Mouse (Mus musculus) lung, embryonic 14.5 days (tissue): Measurements from ENCODE around the gene Bcas3. TPM values are rescaled to one million over a fixed set of nuclear protein-coding genes. Genes with fewer than 3 reads are reported as not detected.

Experiments used
- ATAC-seq: fragments of 200-750 bp; cut with Nextera tagmentation; 2 replicates; pipeline ENCODE4 v1.8.0; 2017; ENCODE audit warnings: mild to moderate bottlenecking, moderate TSS enrichment, moderate library complexity; ENCODE audit not compliant: insufficient read depth
- DNase-seq: peaks from one replicate; pipeline ENCODE4 v3.0.0-alpha.2; 2015
- H3K27ac ChIP-seq: fragments of 300-500 bp; sonication (generic); 2 replicates; pipeline ENCODE4 v1.5.1; 2014; ENCODE audit warnings: low read depth, mild to moderate bottlenecking, moderate library complexity
- H3K27me3 ChIP-seq: fragments of 300-500 bp; sonication (generic); 2 replicates; pipeline ENCODE4 v1.6.1; 2014; ENCODE audit warnings: low read length, control low read depth; ENCODE audit not compliant: insufficient read depth
- H3K36me3 ChIP-seq: fragments of 300-500 bp; sonication (generic); 2 replicates; pipeline ENCODE4 v1.6.1; 2014; ENCODE audit warnings: control low read depth; ENCODE audit not compliant: insufficient read depth
- H3K4me1 ChIP-seq: fragments of 300-500 bp; sonication (generic); 2 replicates; pipeline ENCODE4 v1.6.1; 2014; ENCODE audit warnings: antibody characterized with exemption, control low read depth; ENCODE audit not compliant: insufficient read depth
- H3K4me2 ChIP-seq: fragments of 300-500 bp; sonication (generic); 2 replicates; pipeline ENCODE4 v1.6.1; 2014; ENCODE audit warnings: mild to moderate bottlenecking
- H3K4me3 ChIP-seq: fragments of 300-500 bp; sonication (generic); 2 replicates; pipeline ENCODE4 v1.5.1; 2014; ENCODE audit warnings: low read depth, low read length
- H3K9ac ChIP-seq: fragments of 300-500 bp; sonication (generic); 2 replicates; pipeline ENCODE4 v1.6.1; 2014
- H3K9me3 ChIP-seq: fragments of 300-500 bp; sonication (generic); 2 replicates; pipeline ENCODE4 v1.6.1; 2016; ENCODE audit warnings: low read depth, low read length, control low read depth
- CTCF ChIP-seq: IDR thresholded peaks from 2 replicates; pipeline ENCODE4 v1.5.1; 2016; ENCODE audit warnings: antibody characterized with exemption, low read depth
- WGBS: fragments of 180-500 bp; shearing (Covaris S2); extraction: QIAGEN DNeasy Blood & Tissue Kit; methylation state at CpG from one replicate; pipeline ENCODE4 v1.1.7; 2014; 5-methylcytosine and 5-hydroxymethylcytosine counted together
- polyA plus RNA-seq: library from polyadenylated mRNA; unstranded; fragments of >200 nt; fragmentation: Nextera tagmentation; extraction: Ambion mirVana; gene quantifications from 2 replicates; pipeline ENCODE4 v1.2.1, GENCODE M21; 2014

The Bcas3 gene
- polyA plus RNA-seq, 1 experiment from 2014 or later = 35.0 TPM

GRCm38 (mm10) chr11:85312818-85313217 is 40.1 kb upstream of the Bcas3 start:
- Histone ChIP-seq H3K4me1 (0 out of 2 replicates have a peak, but pooled peaks cover 3% of the 10 kb centered on the region), H3K9ac (peak overlapping the region; percentile 90; the same call in 1 of the 2 replicates), H3K36me3 (peaks cover 12% of the 10 kb centered on the region; the same call in 1 of the 2 replicates), H3K4me3 (peak overlapping the region; percentile 96), H3K27me3 (no peaks in the 10 kb centered on the region), H3K9me3 (no peaks in the 10 kb centered on the region), H3K4me2 (peak overlapping the region; percentile 68), H3K27ac (no peak overlapping the region)
- peak; percentile 16; the same call in 1 of the 2 replicates for ATAC-seq
- 15% methylated on average over 2 of the region's 2 CpGs for WGBS
- peak; percentile 96 for DNase-seq
- TF ChIP-seq CTCF = no peak

GRCm38 (mm10) chr11:85313361-85313760 is 39.6 kb upstream of the Bcas3 start:
- WGBS = 81% methylated on average over 3 of the region's 3 CpGs

DNA sequence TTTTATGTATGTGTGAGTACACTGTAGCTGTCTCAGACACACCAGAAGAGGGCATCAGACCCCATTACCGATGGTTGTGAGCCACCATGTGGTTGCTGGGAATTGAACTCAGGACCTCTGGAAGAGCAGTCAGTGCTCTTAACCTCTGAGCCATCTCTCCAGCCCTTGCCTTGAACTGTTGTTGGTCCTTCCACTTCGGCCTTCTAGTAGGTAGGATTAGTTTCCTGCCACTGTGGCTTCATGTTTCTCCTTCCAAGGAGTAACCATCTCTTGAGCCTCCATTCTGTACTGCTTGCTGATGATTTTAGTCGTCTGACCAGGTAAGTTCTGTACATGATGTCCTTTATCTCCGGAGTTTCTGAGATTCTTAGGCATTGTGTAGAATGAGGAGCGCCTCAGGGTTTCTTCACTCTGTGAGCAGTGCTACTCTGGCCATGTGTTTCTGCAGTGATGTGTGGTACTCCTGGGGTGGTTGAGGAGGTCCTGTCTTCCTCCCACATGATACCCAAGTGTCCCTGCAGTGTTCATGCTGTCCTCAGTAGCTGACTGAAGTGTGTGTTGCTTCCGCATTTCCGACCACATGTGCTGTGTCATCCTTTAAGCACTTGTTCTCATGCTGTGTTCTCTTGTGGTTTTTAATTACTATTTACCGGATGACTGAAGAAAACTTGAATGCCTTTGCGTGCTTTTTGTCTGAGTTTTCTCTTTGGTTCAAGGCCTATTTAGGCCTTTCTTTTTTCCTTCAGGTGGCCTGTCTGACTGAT is 29.2 kb upstream of the Bcas3 start:
- ATAC-seq (no peak), DNase-seq (no peak)
- Histone ChIP-seq H3K9ac (no peak overlapping the region), H3K4me1 (no peaks in the 10 kb centered on the region), H3K4me3 (no peak overlapping the region), H3K27me3 (no peaks in the 10 kb centered on the region), H3K9me3 (no peaks in the 10 kb centered on the region), H3K36me3 (0 out of 2 replicates have a peak, but pooled peaks cover 13% of the 10 kb centered on the region), H3K4me2 (no peak overlapping the region), H3K27ac (no peak overlapping the region)
- no peak for TF ChIP-seq CTCF
- 87% methylated on average over 9 of the region's 9 CpGs for WGBS

More at GRCm38 (mm10) chr11:85313361-85313760, 39.6 kb upstream of the Bcas3 start:
- Histone ChIP-seq H3K9me3 (no peaks in the 10 kb centered on the region), H3K27me3 (no peaks in the 10 kb centered on the region), H3K4me1 (0 out of 2 replicates have a peak, but pooled peaks cover 3% of the 10 kb centered on the region), H3K27ac (no peak overlapping the region), H3K4me2 (peak overlapping the region; percentile 68), H3K9ac (no peak overlapping the region), H3K36me3 (peaks cover 12% of the 10 kb centered on the region; the same call in 1 of the 2 replicates), H3K4me3 (peak overlapping the region; percentile 96)
- DNase-seq (no peak), ATAC-seq (no peak)
- no peak for TF ChIP-seq CTCF

DNA sequence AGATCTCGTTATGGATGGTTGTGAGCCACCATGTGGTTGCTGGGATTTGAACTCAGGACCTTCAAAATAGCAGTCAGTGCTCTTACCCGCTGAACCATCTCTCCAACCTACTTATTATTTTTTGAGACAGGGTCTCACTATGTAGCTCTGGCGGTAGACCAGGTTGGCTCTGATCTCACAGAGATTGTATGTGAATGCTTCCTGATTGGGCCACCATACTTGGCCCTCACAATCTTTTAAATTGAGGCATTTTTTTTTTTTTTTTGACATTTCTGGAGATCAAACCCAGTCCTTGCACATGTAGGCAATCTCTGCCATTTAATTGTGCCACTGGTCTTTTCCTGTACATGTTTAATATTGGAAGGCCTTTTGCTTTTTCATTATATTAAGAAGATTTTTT is 24.2 kb upstream of the Bcas3 start:
- peaks cover 35% of the 10 kb centered on the region for H3K36me3 ChIP-seq

DNA sequence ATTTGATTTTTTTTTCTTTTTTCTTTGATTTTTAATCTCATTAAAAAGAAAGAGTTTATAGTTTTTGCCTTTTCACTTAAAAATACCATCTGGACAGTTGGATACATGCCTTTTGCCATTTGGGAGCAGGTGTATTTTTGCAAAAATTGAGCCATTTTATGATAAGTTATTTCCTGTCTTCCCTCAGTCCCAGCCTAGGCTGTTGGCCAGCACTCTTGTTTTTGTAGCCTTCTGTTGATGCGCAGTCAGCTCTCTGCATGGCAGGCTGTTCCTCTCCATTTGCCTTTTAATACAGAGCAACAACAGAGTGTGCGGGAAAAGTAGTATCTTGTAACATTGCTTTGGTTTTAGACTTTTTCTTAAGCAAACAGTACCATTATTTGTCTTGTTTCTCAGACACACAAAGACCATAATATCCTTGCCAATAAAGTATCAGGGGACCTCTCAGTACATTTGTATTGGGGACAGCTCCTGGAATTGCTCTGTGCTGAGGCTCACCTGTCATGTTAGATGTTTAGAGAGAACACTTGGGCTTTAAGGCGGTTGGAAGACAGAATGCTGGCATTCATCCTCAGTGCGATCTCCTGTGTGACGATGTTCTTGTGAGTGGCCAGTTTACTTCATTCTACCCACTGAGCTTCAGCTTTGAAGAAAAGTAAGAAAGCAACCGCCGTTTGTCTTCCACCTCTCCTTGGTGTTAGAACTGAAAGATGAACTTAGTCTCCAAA is 23.6 kb upstream of the Bcas3 start:
- Histone ChIP-seq H3K27me3 (no peaks in the 10 kb centered on the region), H3K4me2 (no peak overlapping the region), H3K36me3 (peaks cover 39% of the 10 kb centered on the region), H3K4me1 (no peaks in the 10 kb centered on the region), H3K9me3 (no peaks in the 10 kb centered on the region), H3K27ac (no peak overlapping the region), H3K4me3 (no peak overlapping the region), H3K9ac (no peak overlapping the region)
- DNase-seq (no peak), ATAC-seq (no peak)
- WGBS = 81% methylated on average over 7 of the region's 7 CpGs
- TF ChIP-seq CTCF = no peak

More for the DNA sequence above, 24.2 kb upstream of the Bcas3 start:
- no peak for ATAC-seq
- Histone ChIP-seq H3K4me2 (no peak overlapping the region), H3K27me3 (no peaks in the 10 kb centered on the region), H3K4me1 (no peaks in the 10 kb centered on the region), H3K4me3 (no peak overlapping the region), H3K27ac (no peak overlapping the region), H3K9me3 (no peaks in the 10 kb centered on the region), H3K9ac (no peak overlapping the region)
- no peak for DNase-seq
- no peak for TF ChIP-seq CTCF
- 88% methylated on average over 3 of the region's 3 CpGs for WGBS

- Histone ChIP-seq H3K36me3 (peaks cover 60% of the 10 kb centered on the region), H3K9ac (no peak overlapping the region), H3K4me3 (no peak overlapping the region), H3K4me2 (no peak overlapping the region), H3K27ac (no peak overlapping the region), H3K9me3 (no peaks in the 10 kb centered on the region), H3K4me1 (no peaks in the 10 kb centered on the region), H3K27me3 (no peaks in the 10 kb centered on the region)
- DNase-seq (peak; percentile 47), ATAC-seq (no peak)
- TF ChIP-seq CTCF = peak; percentile 63
- WGBS = 49% methylated on average over 4 of the region's 4 CpGs
These were observed 18.2 kb upstream of the Bcas3 start for GRCm38 (mm10) chr11:85334778-85335177.
